Mouse (Mus musculus): Measurements from ENCODE around the gene Ewsr1. TPM values are rescaled to one million over a fixed set of nuclear protein-coding genes. Genes with fewer than 3 reads are reported as not detected.
"Not testable (repeated sequence)": the region's sequence is repeated elsewhere in the genome, so short reads cannot be mapped to it uniquely, and the experiment has no call there.

The Ewsr1 gene
- polyA plus RNA-seq, 1 experiment from 2014 or later, result 437 TPM

DNA sequence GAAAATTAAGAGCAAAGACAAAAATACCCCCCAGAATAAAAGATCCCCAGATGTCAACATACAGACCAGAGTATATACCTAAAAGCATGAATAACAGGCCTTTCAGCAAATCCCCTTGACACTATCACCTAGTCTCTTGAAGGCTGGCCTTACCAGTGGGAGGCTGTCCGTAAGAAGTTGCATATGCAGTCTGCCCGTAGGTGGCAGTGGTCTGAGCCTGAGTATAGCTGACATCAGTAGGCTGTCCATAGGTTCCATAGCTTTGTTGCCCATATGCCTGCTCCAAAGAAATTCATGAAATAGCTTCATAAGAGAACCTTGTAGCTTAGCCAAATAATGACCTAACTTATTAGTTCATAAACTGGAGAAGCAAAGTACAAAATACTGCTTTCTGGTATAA is 7.4 kb downstream of the Ewsr1 start:
- DNase-seq (ENCODE audit: low spot score) (peak; percentile 26), ATAC-seq (replicated peaks; ENCODE audit: insufficient number of reproducible peaks, low FRiP score, low TSS enrichment, low read depth) (no peak)
- Histone ChIP-seq H3K9ac (replicated peaks; ENCODE audit: low read length) (no peak overlapping the region), H3K4me1 (ENCODE audit: control insufficient read depth, insufficient read depth, low read length) (no peaks in the 10 kb centered on the region), H3K36me3 (replicated peaks; ENCODE audit: control insufficient read depth, insufficient read depth, low read depth, low read length) (peaks cover 13% of the 10 kb centered on the region), H3K9me3 (replicated peaks; ENCODE audit: control insufficient read depth, low read length) (no peaks in the 10 kb centered on the region), H3K27ac (replicated peaks; ENCODE audit: low read depth, low read length) (no peak overlapping the region), H3K4me2 (ENCODE audit: low read depth, low read length) (no peak overlapping the region), H3K4me3 (ENCODE audit: low read depth, low read length) (no peak overlapping the region), H3K27me3 (ENCODE audit: control insufficient read depth, insufficient read depth, low read length) (no peaks in the 10 kb centered on the region)
- 56% methylated on average over 2 of the region's 2 CpGs for WGBS

DNA sequence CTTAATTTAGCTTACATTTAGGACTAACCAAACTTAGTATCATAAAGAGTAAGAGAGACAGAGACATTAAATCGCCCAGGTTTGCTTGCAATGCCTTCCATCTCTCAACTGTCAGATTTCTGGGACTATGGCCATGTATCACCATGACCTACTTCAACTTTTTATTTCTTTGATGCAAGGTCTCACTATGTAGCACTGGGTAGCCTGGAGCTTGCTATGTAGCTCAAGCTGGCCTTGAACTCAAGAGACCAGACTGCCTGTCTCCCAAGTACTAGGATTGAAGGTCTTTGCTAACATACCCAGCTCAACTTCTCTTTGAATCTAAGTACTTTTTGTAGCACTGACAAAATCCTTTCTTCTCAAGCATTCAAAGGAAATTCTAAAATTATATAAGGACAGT is 9.9 kb downstream of the Ewsr1 start:
- ATAC-seq (replicated peaks; ENCODE audit: insufficient number of reproducible peaks, low FRiP score, low TSS enrichment, low read depth) (no peak), DNase-seq (ENCODE audit: low spot score) (no peak)
- Histone ChIP-seq H3K4me2 (ENCODE audit: low read depth, low read length) (no peak overlapping the region), H3K36me3 (replicated peaks; ENCODE audit: control insufficient read depth, insufficient read depth, low read depth, low read length) (peaks cover 16% of the 10 kb centered on the region), H3K9me3 (replicated peaks; ENCODE audit: control insufficient read depth, low read length) (no peaks in the 10 kb centered on the region), H3K4me1 (ENCODE audit: control insufficient read depth, insufficient read depth, low read length) (no peaks in the 10 kb centered on the region), H3K27ac (replicated peaks; ENCODE audit: low read depth, low read length) (no peak overlapping the region), H3K27me3 (ENCODE audit: control insufficient read depth, insufficient read depth, low read length) (no peaks in the 10 kb centered on the region), H3K4me3 (ENCODE audit: low read depth, low read length) (no peak overlapping the region), H3K9ac (replicated peaks; ENCODE audit: low read length) (no peak overlapping the region)
- WGBS, result 97% methylated on average over 1 of the region's 1 CpGs

DNA sequence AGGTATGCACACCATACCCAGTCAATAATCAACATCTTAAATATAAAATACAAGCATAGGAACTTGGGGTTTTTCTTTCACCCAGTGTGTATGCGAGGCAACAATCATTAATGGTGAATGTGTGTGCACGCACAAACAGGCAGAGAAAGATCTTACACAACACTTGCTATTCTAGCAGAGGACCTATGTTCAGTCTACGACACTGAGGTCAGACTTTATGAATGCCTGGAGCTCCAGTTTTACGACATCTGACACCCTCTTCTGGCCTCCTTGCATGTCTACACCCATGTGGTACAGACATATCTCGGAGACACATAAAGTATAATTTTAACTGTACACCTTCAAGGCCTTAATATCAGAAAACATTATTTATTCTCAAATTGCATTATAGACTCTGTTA is 22.2 kb downstream of the Ewsr1 start:
- not testable (repeated sequence) for H3K27ac ChIP-seq (replicated peaks; ENCODE audit: low read depth, low read length); DNase-seq (ENCODE audit: low spot score); H3K9ac ChIP-seq (replicated peaks; ENCODE audit: low read length); H3K9me3 ChIP-seq (replicated peaks; ENCODE audit: control insufficient read depth, low read length); H3K4me1 ChIP-seq (ENCODE audit: control insufficient read depth, insufficient read depth, low read length); ATAC-seq (replicated peaks; ENCODE audit: insufficient number of reproducible peaks, low FRiP score, low TSS enrichment, low read depth); H3K4me3 ChIP-seq (ENCODE audit: low read depth, low read length); H3K4me2 ChIP-seq (ENCODE audit: low read depth, low read length); H3K27me3 ChIP-seq (ENCODE audit: control insufficient read depth, insufficient read depth, low read length)
- 89% methylated on average over 3 of the region's 5 CpGs for WGBS
- H3K36me3 ChIP-seq (replicated peaks; ENCODE audit: control insufficient read depth, insufficient read depth, low read depth, low read length), result peaks cover 22% of the 10 kb centered on the region

DNA sequence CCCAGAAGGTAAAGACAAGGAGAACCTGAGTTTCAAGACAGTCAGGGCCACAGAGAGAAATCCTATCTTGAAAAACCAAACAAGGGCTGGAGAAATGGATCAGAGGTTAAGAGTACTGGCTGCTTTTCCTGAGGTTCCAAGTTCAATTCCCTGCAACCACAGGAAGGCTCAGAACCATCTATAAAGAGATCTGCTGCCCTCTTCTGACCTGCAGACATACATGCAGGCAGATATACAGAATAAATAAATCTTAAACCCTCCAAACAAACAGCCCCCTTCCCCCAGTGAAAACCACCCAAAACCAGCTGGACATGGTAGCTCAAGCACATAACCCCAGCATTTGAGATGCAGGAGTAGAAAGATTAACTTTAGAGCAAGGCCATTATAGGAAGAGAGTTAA is 23.3 kb downstream of the Ewsr1 start:
- no peak for ATAC-seq (replicated peaks; ENCODE audit: insufficient number of reproducible peaks, low FRiP score, low TSS enrichment, low read depth)
- Histone ChIP-seq H3K27me3 (ENCODE audit: control insufficient read depth, insufficient read depth, low read length) (no peaks in the 10 kb centered on the region), H3K36me3 (replicated peaks; ENCODE audit: control insufficient read depth, insufficient read depth, low read depth, low read length) (peaks cover 22% of the 10 kb centered on the region)

DNA sequence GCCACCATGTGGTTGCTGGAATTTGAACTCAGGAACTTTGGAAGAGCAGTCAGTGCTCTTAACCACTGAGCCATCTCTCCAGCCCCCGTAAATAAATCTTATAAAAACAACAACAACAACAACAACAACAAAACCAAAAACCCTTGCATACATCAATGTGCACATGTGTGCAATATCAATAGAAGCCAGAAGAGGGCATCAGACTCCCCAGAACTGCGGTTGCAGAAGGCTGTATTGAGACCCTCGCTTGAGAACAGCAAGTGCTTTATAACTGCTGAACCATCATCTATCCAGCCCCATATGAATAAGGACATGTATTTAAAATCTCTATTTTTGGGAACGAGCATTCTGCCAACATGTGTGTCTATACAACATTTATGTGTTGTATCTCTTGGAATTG is 24.2 kb downstream of the Ewsr1 start:
- ATAC-seq (replicated peaks; ENCODE audit: insufficient number of reproducible peaks, low FRiP score, low TSS enrichment, low read depth) (no peak; the same call in 1 of the 2 replicates), DNase-seq (ENCODE audit: low spot score) (peak; percentile 60)
- Histone ChIP-seq H3K4me3 (ENCODE audit: low read depth, low read length) (no peak overlapping the region), H3K27me3 (ENCODE audit: control insufficient read depth, insufficient read depth, low read length) (no peaks in the 10 kb centered on the region), H3K4me1 (ENCODE audit: control insufficient read depth, insufficient read depth, low read length) (no peaks in the 10 kb centered on the region), H3K27ac (replicated peaks; ENCODE audit: low read depth, low read length) (no peak overlapping the region), H3K36me3 (replicated peaks; ENCODE audit: control insufficient read depth, insufficient read depth, low read depth, low read length) (peaks cover 22% of the 10 kb centered on the region), H3K9me3 (replicated peaks; ENCODE audit: control insufficient read depth, low read length) (no peaks in the 10 kb centered on the region), H3K4me2 (ENCODE audit: low read depth, low read length) (no peak overlapping the region), H3K9ac (replicated peaks; ENCODE audit: low read length) (no peak overlapping the region)
- WGBS, result 77% methylated on average over 4 of the region's 4 CpGs

More for the DNA sequence above, 23.3 kb downstream of the Ewsr1 start:
- H3K9me3 ChIP-seq (replicated peaks; ENCODE audit: control insufficient read depth, low read length), result no peaks in the 10 kb centered on the region
- no peak overlapping the region for H3K4me2 ChIP-seq (ENCODE audit: low read depth, low read length)
- H3K4me1 ChIP-seq (ENCODE audit: control insufficient read depth, insufficient read depth, low read length), result no peaks in the 10 kb centered on the region
- no peak overlapping the region for H3K4me3 ChIP-seq (ENCODE audit: low read depth, low read length)
- H3K27ac ChIP-seq (replicated peaks; ENCODE audit: low read depth, low read length), result no peak overlapping the region
- no peak for DNase-seq (ENCODE audit: low spot score)
- no peak overlapping the region for H3K9ac ChIP-seq (replicated peaks; ENCODE audit: low read length)

DNA sequence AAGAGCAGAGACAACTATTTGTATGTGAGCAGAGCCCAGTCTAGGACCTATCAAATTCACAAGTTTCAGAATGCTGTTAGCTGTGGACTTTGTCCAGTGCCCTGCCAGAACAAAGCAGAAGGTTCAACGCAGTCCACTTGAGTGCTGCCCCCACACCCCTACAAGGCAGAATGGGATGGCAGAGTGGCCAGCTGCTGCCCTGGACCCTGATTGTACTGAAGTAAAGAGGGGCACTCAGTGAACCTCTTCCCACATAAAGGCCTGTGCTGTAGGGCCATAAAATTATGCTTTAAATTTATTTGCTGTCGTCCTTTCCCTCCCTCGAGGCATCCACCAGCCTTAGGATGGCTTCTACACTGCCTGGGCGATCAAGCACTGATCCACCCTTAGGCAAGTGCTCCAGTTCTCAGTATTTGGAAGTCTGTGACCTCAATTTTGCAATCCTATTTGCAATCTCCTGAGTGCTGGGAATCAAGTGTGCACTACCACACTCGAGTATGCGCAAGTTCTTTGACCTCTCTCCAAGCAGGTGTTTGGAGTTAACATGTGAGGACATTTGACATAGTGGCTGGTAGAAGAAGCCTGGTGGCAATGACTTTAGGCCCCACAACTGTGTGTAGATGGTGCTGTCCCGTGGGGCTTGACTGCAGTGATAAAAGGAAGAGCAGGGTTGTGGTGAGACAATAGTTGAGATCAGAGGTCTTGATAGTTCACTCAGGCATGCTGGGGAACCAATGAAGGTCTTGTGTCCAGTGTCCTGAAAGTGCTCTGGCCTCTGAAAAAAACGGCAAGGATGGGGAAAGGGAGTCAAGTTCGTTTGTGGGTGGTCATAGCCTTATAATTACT is 30.7 kb downstream of the Ewsr1 start:
- no peak for ATAC-seq (replicated peaks; ENCODE audit: insufficient number of reproducible peaks, low FRiP score, low TSS enrichment, low read depth)

DNA sequence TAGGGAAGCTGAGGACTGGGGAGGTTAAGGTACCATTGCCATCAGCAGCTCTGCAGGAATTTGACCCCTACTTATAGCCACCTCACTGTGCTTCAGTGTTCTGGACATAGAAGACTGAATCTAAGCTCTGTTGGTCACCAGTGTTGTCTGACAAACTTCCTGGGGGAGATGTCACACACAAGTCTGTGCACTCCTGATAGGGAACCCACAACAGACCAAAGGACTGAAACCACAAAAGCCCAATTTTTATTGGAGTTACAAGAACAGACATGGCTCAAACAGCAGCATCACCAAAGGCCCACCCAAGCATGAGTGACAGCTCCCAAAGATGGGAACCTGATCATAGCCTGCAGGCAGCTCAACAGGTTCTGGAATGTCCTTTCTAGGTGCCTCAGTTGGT is 32.0 kb downstream of the Ewsr1 start:
- H3K9ac ChIP-seq (replicated peaks; ENCODE audit: low read length), result no peak overlapping the region
- H3K27me3 ChIP-seq (ENCODE audit: control insufficient read depth, insufficient read depth, low read length), result peaks cover 24% of the 10 kb centered on the region
- no peaks in the 10 kb centered on the region for H3K9me3 ChIP-seq (replicated peaks; ENCODE audit: control insufficient read depth, low read length)
- H3K4me3 ChIP-seq (ENCODE audit: low read depth, low read length), result no peak overlapping the region
- DNase-seq (ENCODE audit: low spot score) (no peak), ATAC-seq (replicated peaks; ENCODE audit: insufficient number of reproducible peaks, low FRiP score, low TSS enrichment, low read depth) (no peak)
- H3K36me3 ChIP-seq (replicated peaks; ENCODE audit: control insufficient read depth, insufficient read depth, low read depth, low read length), result peaks cover 17% of the 10 kb centered on the region
- H3K4me1 ChIP-seq (ENCODE audit: control insufficient read depth, insufficient read depth, low read length), result peaks cover 6% of the 10 kb centered on the region
- no peak overlapping the region for H3K4me2 ChIP-seq (ENCODE audit: low read depth, low read length)
- no peak overlapping the region for H3K27ac ChIP-seq (replicated peaks; ENCODE audit: low read depth, low read length)

More for the DNA sequence above, 30.7 kb downstream of the Ewsr1 start:
- Histone ChIP-seq H3K9ac (replicated peaks; ENCODE audit: low read length) (no peak overlapping the region), H3K9me3 (replicated peaks; ENCODE audit: control insufficient read depth, low read length) (no peaks in the 10 kb centered on the region), H3K36me3 (replicated peaks; ENCODE audit: control insufficient read depth, insufficient read depth, low read depth, low read length) (peaks cover 20% of the 10 kb centered on the region), H3K4me1 (ENCODE audit: control insufficient read depth, insufficient read depth, low read length) (no peaks in the 10 kb centered on the region), H3K27ac (replicated peaks; ENCODE audit: low read depth, low read length) (no peak overlapping the region), H3K4me3 (ENCODE audit: low read depth, low read length) (no peak overlapping the region), H3K4me2 (ENCODE audit: low read depth, low read length) (no peak overlapping the region), H3K27me3 (ENCODE audit: control insufficient read depth, insufficient read depth, low read length) (peaks cover 11% of the 10 kb centered on the region)
- 88% methylated on average over 9 of the region's 9 CpGs for WGBS
- no peak for DNase-seq (ENCODE audit: low spot score)

DNA sequence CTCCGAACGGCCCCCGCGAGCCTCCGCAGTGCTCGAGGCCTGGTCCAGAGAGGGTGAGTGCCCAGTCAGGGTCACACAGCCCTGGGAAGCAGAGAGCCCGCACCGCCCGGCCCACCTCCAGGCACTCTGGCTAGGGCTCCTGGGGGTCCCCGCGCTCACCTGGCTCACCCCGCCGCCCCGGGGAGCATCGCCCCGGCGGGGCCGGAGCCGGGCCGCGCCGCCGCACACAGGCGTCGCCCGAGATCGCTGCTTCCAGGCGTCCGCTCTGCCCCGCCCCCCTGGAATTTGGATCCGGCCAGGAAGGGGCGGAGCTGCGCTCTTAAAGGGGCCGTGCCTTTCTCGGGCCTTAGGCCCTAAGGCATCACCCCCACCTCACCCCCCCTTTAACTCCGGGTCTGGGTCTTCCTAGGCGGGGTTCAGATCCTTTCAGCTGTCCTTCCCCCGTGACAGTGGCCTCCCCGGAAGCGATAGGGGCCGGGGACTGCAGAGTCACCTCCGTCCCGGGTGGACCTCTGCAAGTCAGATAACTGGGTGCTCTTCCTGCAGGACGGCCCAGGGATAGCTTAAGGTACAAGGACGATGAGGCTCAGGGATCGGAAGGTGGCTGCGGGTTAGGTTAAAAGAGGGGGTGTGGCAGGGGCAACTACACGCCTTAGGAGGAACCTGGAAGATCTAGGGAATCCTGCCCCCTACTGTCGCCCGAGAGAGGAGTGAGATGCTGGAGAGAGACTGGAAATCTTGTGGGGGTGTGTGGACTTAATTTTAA is 33.8 kb downstream of the Ewsr1 start, which contains the start of gene Gas2l1:
Gene Gas2l1, minus strand, starts transcription at position 272 of the 766 bp plus-strand sequence.
- under 1% methylated on average over 33 of the region's 50 CpGs for WGBS
- Histone ChIP-seq H3K27ac (replicated peaks; ENCODE audit: low read depth, low read length) (no peak within 1 kb of the TSS), H3K4me2 (ENCODE audit: low read depth, low read length) (peak within 1 kb of the TSS; percentile 86), H3K4me3 (ENCODE audit: low read depth, low read length) (peak within 1 kb of the TSS; percentile 56), H3K4me1 (ENCODE audit: control insufficient read depth, insufficient read depth, low read length) (peaks cover 14% of the 10 kb centered on the region), H3K9ac (replicated peaks; ENCODE audit: low read length) (peak within 1 kb of the TSS; percentile 47), H3K27me3 (ENCODE audit: control insufficient read depth, insufficient read depth, low read length) (peaks cover 42% of the 10 kb centered on the region), H3K9me3 (replicated peaks; ENCODE audit: control insufficient read depth, low read length) (no peaks in the 10 kb centered on the region), H3K36me3 (replicated peaks; ENCODE audit: control insufficient read depth, insufficient read depth, low read depth, low read length) (peaks cover 12% of the 10 kb centered on the region)
- DNase-seq (ENCODE audit: low spot score) (peak; percentile 92), ATAC-seq (replicated peaks; ENCODE audit: insufficient number of reproducible peaks, low FRiP score, low TSS enrichment, low read depth) (peak; percentile 67)

All from embryonic facial prominence, embryonic 11.5 days (tissue).